Mouse (Mus musculus): ENCODE data around the gene Casp14. TPM values are rescaled to one million over a fixed set of nuclear protein-coding genes. Genes with fewer than 3 reads are reported as not detected.

The Casp14 gene
- not detected for total RNA-seq (2021)
- long read RNA-seq, experiment 1: 0 reads
- long read RNA-seq, experiment 2: 0 reads

GRCm38 (mm10) chr10:78718056-78718455 lies at the start of gene Casp14:
Casp14 (minus strand) TSS chr10:78718294.
- no peak for DNase-seq
- intact Hi-C loops (cut with DNase I): no loop called here

- no peak for DNase-seq
- intact Hi-C loops (cut with DNase I): no loop called here
Observed at GRCm38 (mm10) chr10:78765570-78765969, 47.5 kb upstream of the Casp14 start.

GRCm38 (mm10) chr10:78756021-78756420 lies 37.9 kb upstream of the Casp14 start:
- DNase-seq: peak; percentile 61 to 80
- intact Hi-C loops (cut with DNase I): loop anchor here (1.0 kb wide), 1 partner anchor 360 kb away; no protein-coding TSS in a partner anchor

- intact Hi-C loops (cut with DNase I): no loop called here
- DNase-seq: peak; percentile 34 to 36
Observed at GRCm38 (mm10) chr10:78752452-78753191, 34.5 kb upstream of the Casp14 start, which contains the start of gene Ccdc105. Ccdc105 (minus strand) TSS chr10:78753065.

- intact Hi-C loops (cut with DNase I): no loop called here
- DNase-seq: no peak
Observed at GRCm38 (mm10) chr10:78748946-78749345, 30.9 kb upstream of the Casp14 start.

- no peak for DNase-seq
- intact Hi-C loops (cut with DNase I): no loop called here
Observed at GRCm38 (mm10) chr10:78748161-78748560, 30.1 kb upstream of the Casp14 start.

GRCm38 (mm10) chr10:78747035-78747721 lies 29.1 kb upstream of the Casp14 start:
- peak in 1 of 2 experiments; percentile 2 for DNase-seq
- intact Hi-C loops (cut with DNase I): no loop called here

- intact Hi-C loops (cut with DNase I): no loop called here
- DNase-seq: no peak
Observed at GRCm38 (mm10) chr10:78745453-78746232, 27.5 kb upstream of the Casp14 start.

GRCm38 (mm10) chr10:78743721-78744120 lies 25.6 kb upstream of the Casp14 start:
- no peak for DNase-seq
- intact Hi-C loops (cut with DNase I): no loop called here

GRCm38 (mm10) chr10:78739821-78740220 lies 21.7 kb upstream of the Casp14 start:
- intact Hi-C loops (cut with DNase I): no loop called here
- DNase-seq: no peak

GRCm38 (mm10) chr10:78727876-78728275 lies 9.8 kb upstream of the Casp14 start:
- intact Hi-C loops (cut with DNase I): no loop called here
- DNase-seq: no peak

GRCm38 (mm10) chr10:78727035-78727434 lies 8.9 kb upstream of the Casp14 start:
- intact Hi-C loops (cut with DNase I): no loop called here
- no peak for DNase-seq

GRCm38 (mm10) chr10:78723416-78723815 lies 5.3 kb upstream of the Casp14 start:
- no peak for DNase-seq
- intact Hi-C loops (cut with DNase I): no loop called here

- DNase-seq: no peak
- intact Hi-C loops (cut with DNase I): no loop called here
Observed at GRCm38 (mm10) chr10:78722654-78723053, 4.6 kb upstream of the Casp14 start.

GRCm38 (mm10) chr10:78722036-78722435 lies 3.9 kb upstream of the Casp14 start:
- no peak for DNase-seq
- intact Hi-C loops (cut with DNase I): no loop called here

GRCm38 (mm10) chr10:78716231-78716630 lies 1.9 kb downstream of the Casp14 start:
- DNase-seq: no peak

GRCm38 (mm10) chr10:78715156-78715555 lies 2.9 kb downstream of the Casp14 start:
- DNase-seq: no peak
- intact Hi-C loops (cut with DNase I): no loop called here

More at GRCm38 (mm10) chr10:78716231-78716630, 1.9 kb downstream of the Casp14 start:
- intact Hi-C loops (cut with DNase I): no loop called here

- intact Hi-C loops (cut with DNase I): no loop called here
- no peak for DNase-seq
Observed at GRCm38 (mm10) chr10:78714129-78714528, 4.0 kb downstream of the Casp14 start.

- DNase-seq: no peak
- intact Hi-C loops (cut with DNase I): no loop called here
Observed at GRCm38 (mm10) chr10:78710706-78711105, 7.4 kb downstream of the Casp14 start.

GRCm38 (mm10) chr10:78700881-78701280 lies 17.2 kb downstream of the Casp14 start:
- DNase-seq: no peak
- intact Hi-C loops (cut with DNase I): no loop called here

GRCm38 (mm10) chr10:78689973-78690372 lies 28.1 kb downstream of the Casp14 start:
- intact Hi-C loops (cut with DNase I): no loop called here
- DNase-seq: no peak

All from heart, postnatal 14 days (tissue).